Mouse (Mus musculus): ENCODE data around the gene Slc11a1. TPM values are rescaled to one million over a fixed set of nuclear protein-coding genes. Genes with fewer than 3 reads are reported as not detected.

Slc11a1 gene
- polyA plus RNA-seq, 1 experiment from 2014 or later, result 1.7 TPM

DNA sequence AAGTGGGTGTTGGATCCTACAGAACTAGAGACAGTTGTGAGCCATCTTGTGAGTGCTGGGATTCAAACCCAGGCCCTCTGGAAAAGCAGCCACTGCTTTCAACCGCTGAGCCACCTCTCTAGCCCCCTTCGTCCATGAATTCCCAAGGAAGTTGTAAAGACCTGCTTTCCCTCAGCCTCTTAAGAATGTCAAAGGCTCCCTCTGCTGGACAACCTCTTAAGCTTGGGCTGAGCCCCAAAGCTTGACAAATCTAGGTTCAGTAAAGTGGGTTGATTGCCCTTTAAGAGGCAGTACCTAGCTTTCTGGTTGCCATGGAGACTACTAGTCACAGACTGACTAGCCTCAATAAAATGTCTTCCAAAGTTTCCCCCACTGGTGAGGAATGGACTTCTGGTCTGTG lies 13.2 kb upstream of the Slc11a1 start, which contains the start of gene Catip:
Gene Catip (plus strand): TSS at position 297 of the 400 bp plus-strand sequence.
- no peak within 1 kb of the TSS for H3K27ac ChIP-seq
- peak; percentile 70; the same call in 1 of the 2 replicates for ATAC-seq (ENCODE audit: low FRiP score)
- H3K27me3 ChIP-seq, result no peaks in the 10 kb centered on the region
- H3K4me1 ChIP-seq, result peaks cover 3% of the 10 kb centered on the region
- no peak within 1 kb of the TSS for H3K4me3 ChIP-seq (replicated peaks)
- H3K9ac ChIP-seq, result no peak within 1 kb of the TSS
- H3K4me2 ChIP-seq, result no peak within 1 kb of the TSS
- H3K9me3 ChIP-seq, result no peaks in the 10 kb centered on the region
- no peaks in the 10 kb centered on the region for H3K36me3 ChIP-seq (replicated peaks)
- WGBS, result 0% methylated on average over 2 of the region's 2 CpGs

DNA sequence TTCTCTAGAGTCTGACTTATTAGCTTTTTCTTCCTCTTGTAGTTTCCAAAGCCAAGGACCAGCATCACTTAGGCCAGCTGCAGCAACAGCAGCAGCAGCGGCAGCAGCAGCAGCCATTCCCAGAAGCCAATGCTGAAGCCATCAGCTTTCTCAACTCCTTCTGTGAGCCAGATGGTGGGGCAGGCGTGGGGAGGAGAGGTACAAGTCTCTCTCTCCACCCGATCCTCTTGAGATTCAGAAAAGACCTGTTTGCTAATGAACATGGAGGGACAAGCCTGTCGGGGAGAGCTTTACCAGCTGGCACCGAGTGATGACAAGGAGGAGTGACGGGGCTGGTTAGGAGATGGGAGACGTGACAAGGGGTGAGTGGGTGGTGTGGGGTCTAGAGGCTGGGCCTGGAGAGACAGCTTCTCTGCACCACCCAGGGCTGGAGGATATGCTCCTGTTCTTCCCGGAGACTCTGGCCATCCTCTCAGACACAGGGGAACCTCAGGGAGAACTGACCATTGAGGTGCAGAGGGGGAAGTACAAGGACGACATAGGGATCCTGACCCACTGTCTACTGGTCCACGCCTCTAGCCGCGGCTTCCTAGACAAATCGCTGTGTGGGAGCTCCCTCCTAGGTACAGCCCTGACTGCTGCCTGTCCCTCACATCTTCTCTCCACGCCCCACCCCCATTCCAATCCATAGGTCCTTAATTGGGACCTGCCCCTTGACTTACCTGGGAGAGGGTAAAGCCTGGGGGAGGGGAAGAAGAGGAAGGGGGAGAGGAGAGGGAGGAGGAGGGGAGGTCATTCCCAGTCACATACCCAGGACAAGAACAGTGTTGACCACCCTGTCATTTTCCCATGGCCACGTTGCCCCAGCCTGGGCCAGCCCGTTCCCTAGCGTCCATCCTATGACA lies 12.4 kb upstream of the Slc11a1 start:
- 72% methylated on average over 17 of the region's 17 CpGs for WGBS
- H3K36me3 ChIP-seq (replicated peaks), result no peaks in the 10 kb centered on the region
- H3K4me2 ChIP-seq, result no peak overlapping the region
- H3K27me3 ChIP-seq, result peaks cover 6% of the 10 kb centered on the region
- ATAC-seq (ENCODE audit: low FRiP score), result no peak
- H3K9me3 ChIP-seq, result no peaks in the 10 kb centered on the region
- peaks cover 3% of the 10 kb centered on the region for H3K4me1 ChIP-seq
- H3K9ac ChIP-seq, result no peak overlapping the region
- no peak overlapping the region for H3K4me3 ChIP-seq (replicated peaks)
- H3K27ac ChIP-seq, result no peak overlapping the region

DNA sequence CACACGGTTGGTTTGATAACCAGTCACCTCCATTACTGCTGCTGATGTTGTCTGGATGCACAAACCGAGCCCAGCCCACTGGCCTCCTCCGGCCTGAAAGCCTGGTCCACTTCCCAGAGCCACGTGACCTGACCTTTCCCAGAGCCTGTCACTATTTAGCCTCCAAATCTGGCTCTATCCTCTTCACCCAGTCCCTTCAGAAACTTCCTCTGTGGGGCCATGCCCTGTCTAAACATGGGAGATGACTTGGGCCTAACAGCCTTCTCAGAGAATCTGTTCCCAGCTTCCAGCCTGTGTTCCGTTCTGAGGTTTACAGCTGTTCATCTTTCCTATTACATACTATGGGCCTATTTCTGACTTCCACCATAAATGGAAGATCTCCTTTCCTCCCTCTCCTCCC lies 11.6 kb upstream of the Slc11a1 start:
- Histone ChIP-seq H3K36me3 (replicated peaks) (no peaks in the 10 kb centered on the region), H3K27ac (no peak overlapping the region), H3K9ac (no peak overlapping the region), H3K27me3 (peaks cover 10% of the 10 kb centered on the region), H3K4me2 (no peak overlapping the region), H3K4me1 (peaks cover 9% of the 10 kb centered on the region), H3K4me3 (replicated peaks) (no peak overlapping the region), H3K9me3 (no peaks in the 10 kb centered on the region)
- ATAC-seq (ENCODE audit: low FRiP score), result no peak
- WGBS, result 77% methylated on average over 5 of the region's 5 CpGs

DNA sequence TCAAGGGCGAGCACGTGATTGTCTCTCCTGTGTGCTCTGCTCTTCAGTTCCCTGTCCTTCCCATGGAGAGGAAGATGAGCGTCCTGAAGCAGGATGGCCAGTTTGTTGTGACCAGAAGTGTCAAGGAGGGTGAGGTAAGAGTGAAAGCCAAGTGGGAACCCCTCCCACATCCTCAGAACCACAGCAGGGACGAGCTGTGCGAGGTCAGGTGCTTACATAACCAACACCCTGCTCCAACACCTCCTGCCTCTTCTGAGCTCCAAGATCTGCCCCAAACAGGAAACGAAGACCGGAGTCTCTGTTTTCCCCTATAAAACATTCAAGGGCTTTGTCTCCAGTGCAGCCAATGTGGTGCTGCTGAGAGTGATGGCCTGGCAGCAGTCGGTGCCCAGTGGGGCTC lies 10.7 kb upstream of the Slc11a1 start:
- peaks cover 9% of the 10 kb centered on the region for H3K4me1 ChIP-seq
- no peak overlapping the region for H3K9ac ChIP-seq
- 82% methylated on average over 8 of the region's 8 CpGs for WGBS
- H3K36me3 ChIP-seq (replicated peaks), result no peaks in the 10 kb centered on the region
- H3K4me3 ChIP-seq (replicated peaks), result no peak overlapping the region
- peaks cover 10% of the 10 kb centered on the region for H3K27me3 ChIP-seq
- no peak for ATAC-seq (ENCODE audit: low FRiP score)
- H3K27ac ChIP-seq, result no peak overlapping the region
- H3K4me2 ChIP-seq, result no peak overlapping the region
- H3K9me3 ChIP-seq, result no peaks in the 10 kb centered on the region

DNA sequence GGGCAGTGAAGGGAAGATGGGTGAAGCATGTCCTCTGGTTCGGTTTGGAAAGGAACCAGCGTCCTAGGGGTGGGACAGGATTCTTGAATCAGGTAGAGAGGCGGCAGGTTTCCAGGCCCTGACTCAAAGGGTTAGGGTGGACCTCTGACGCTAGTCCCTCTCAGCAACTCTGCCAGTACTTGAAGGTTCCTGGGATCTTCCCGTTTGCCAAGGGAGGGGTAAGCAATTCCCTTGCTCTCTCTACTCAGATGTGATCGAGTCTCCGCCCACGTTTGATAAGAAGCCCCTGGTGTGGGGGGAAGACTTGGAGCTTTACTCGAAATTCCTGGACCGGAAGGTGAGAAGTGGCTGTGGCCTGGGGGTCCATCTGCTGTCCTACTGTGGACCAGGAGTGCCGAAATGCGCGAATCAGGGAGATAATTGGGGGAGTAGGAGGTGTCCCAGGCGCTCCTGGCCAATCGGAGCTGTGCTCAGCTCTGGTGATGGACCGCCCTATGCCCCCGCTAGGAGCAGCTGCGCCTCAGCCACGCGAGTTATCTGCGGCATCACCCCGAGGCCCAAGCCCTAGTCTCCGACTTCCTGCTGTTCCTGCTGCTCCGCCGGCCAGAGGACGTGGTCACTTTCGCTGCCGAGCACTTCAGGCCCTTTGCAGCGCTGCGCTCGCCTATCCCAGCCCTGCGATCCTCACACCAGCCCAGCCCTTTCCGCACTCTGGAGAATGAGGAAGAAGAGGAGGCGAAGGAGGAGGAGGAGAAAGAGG lies 6.9 kb upstream of the Slc11a1 start:
- Histone ChIP-seq H3K27me3 (peaks cover 10% of the 10 kb centered on the region), H3K9ac (peak overlapping the region; percentile 44), H3K27ac (no peak overlapping the region), H3K4me1 (peaks cover 5% of the 10 kb centered on the region), H3K4me2 (peak overlapping the region; percentile 54), H3K9me3 (no peaks in the 10 kb centered on the region), H3K4me3 (replicated peaks) (peak overlapping the region; percentile 24), H3K36me3 (replicated peaks) (no peaks in the 10 kb centered on the region)
- ATAC-seq (ENCODE audit: low FRiP score), result 0 out of 2 replicates have a peak, but pooled peaks have one; percentile 20
- WGBS, result 22% methylated on average over 34 of the region's 34 CpGs

DNA sequence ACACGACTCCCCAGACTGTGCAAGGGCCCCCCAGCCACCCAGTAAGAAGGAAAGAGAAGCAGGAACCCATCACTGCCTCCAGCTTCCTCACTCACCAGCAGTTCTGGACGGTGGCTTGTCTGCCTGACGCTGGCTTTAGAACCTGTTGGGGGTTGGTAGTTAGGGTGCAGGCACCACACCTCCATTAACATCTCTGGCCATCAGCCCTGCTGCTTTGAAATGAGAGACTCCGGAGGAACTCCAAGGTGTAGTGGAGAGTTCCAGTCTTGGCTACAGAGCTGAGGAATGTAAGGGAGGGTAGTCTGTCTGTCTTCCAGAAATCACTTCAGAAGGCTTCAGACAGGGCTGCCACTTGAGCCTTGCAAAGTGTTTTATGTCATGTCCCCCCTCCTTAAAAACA lies 5.0 kb upstream of the Slc11a1 start:
- ATAC-seq (ENCODE audit: low FRiP score), result no peak
- 59% methylated on average over 4 of the region's 4 CpGs for WGBS

DNA sequence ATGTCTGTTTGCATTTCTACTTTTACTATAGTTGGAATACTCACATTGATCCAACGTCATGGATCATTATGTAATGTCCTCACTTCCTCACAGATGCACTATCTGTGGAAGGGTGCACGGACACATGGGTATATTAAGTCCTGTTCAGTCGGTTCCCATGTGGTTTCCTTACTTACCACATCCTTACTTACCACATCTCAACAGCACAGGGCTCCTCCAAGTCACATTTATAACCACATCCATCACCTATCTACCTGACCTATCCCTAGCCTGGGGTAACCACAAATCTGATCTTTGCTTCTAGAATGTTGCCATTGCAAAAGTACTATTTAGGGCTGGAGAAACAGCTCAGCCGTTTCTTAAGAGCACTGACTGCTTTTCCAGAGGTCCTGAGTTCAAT lies 1.6 kb upstream of the Slc11a1 start:
- ATAC-seq (ENCODE audit: low FRiP score), result no peak
- Histone ChIP-seq H3K4me3 (replicated peaks) (no peak overlapping the region), H3K27ac (no peak overlapping the region), H3K4me1 (peaks cover under 1% of the 10 kb centered on the region), H3K27me3 (no peaks in the 10 kb centered on the region), H3K9me3 (no peaks in the 10 kb centered on the region), H3K9ac (no peak overlapping the region), H3K36me3 (replicated peaks) (no peaks in the 10 kb centered on the region), H3K4me2 (no peak overlapping the region)
- WGBS, result 85% methylated on average over 4 of the region's 4 CpGs

More for the DNA sequence above, 5.0 kb upstream of the Slc11a1 start:
- no peak overlapping the region for H3K4me3 ChIP-seq (replicated peaks)
- H3K9me3 ChIP-seq, result no peaks in the 10 kb centered on the region
- peaks cover 10% of the 10 kb centered on the region for H3K27me3 ChIP-seq
- no peak overlapping the region for H3K27ac ChIP-seq
- no peak overlapping the region for H3K4me2 ChIP-seq
- no peaks in the 10 kb centered on the region for H3K36me3 ChIP-seq (replicated peaks)
- H3K4me1 ChIP-seq, result peaks cover 5% of the 10 kb centered on the region
- H3K9ac ChIP-seq, result no peak overlapping the region

DNA sequence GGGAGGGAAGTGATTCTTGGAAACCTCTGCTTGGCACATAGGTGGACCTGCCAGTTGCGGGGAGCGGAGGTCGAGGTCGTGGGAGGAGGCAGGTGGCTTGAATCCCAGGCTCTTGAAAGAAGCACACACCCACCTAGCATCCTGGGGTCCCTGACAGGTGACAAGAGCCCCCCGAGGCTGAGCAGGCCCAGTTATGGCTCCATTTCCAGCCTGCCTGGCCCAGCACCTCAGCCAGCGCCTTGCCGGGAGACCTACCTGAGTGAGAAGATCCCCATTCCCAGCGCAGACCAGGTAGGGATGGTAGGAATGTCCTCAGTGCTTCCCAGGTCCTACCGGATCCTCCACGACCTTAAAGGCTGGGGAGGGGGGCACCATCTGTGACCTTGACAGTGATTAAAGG lies 566 bp downstream of the Slc11a1 start:
- WGBS, result 79% methylated on average over 10 of the region's 10 CpGs
- Histone ChIP-seq H3K27ac (no peak overlapping the region), H3K4me3 (replicated peaks) (no peak overlapping the region), H3K9me3 (no peaks in the 10 kb centered on the region), H3K4me1 (no peaks in the 10 kb centered on the region), H3K4me2 (no peak overlapping the region), H3K9ac (no peak overlapping the region), H3K36me3 (replicated peaks) (no peaks in the 10 kb centered on the region), H3K27me3 (no peaks in the 10 kb centered on the region)
- no peak for ATAC-seq (ENCODE audit: low FRiP score)

DNA sequence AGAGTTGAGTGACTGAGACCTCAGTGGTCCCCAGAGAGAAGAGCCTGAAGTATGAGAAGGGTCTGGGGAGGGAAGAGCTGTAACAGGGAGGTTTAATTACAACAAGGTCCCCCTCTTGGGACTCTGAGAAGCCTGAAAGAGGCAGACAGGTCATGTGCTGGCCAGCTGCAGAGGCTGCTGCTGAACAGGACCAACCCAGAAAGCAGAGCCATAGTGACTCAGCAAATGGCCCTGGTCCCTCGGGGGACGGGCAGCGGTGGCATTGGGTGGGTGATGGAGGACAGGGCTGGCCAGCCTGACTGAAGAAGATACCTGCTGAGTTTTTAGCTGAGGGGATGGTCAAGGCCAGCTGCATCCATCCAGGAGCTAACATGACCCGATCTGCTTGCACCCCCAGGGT lies 1.4 kb downstream of the Slc11a1 start:
- 86% methylated on average over 4 of the region's 4 CpGs for WGBS
- H3K27ac ChIP-seq, result no peak overlapping the region
- H3K9me3 ChIP-seq, result no peaks in the 10 kb centered on the region
- no peaks in the 10 kb centered on the region for H3K36me3 ChIP-seq (replicated peaks)
- no peak overlapping the region for H3K9ac ChIP-seq
- H3K27me3 ChIP-seq, result no peaks in the 10 kb centered on the region
- no peak overlapping the region for H3K4me2 ChIP-seq
- no peaks in the 10 kb centered on the region for H3K4me1 ChIP-seq
- no peak for ATAC-seq (ENCODE audit: low FRiP score)
- no peak overlapping the region for H3K4me3 ChIP-seq (replicated peaks)

DNA sequence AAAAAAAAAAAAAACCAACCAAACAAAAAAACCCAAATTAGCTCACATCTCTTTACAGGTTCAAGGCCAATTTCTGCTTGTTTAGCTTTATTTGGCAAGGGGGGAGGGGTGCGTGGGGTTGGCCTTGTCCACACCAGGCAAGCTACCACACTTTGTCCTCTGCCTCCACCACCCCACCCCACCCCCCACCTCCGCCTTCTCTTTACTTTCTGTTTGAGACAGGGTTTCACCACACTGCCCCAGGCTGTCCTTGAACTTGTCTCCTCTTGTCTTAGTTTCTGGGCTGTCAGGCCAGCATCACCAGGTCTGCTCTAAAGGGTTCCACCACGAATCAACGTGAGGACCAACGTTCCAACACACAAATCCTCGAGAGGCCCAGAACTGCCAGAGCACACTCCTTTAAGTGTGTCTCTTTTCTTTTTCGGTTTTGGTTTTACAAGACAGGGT lies 4.1 kb downstream of the Slc11a1 start:
- no peaks in the 10 kb centered on the region for H3K9me3 ChIP-seq
- 89% methylated on average over 7 of the region's 7 CpGs for WGBS
- no peak for ATAC-seq (ENCODE audit: low FRiP score)

DNA sequence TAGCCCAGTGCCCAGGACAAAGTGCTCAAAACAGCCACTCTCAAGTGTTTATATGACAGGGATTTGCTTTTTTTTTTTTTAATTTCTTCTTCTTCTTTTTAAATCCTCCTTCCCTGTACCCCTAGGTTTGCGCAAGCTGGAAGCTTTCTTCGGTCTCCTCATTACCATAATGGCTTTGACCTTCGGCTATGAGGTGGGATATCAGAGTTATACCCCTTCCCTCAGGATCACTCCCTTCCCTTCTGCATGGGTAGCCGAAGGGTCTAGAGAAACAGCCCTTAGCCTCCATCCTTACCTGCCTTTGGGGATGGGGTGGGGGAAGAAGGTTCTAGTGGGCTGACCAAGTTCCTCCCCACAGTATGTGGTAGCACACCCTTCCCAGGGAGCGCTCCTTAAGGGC lies 5.5 kb downstream of the Slc11a1 start:
- Histone ChIP-seq H3K4me3 (replicated peaks) (no peak overlapping the region), H3K9me3 (no peaks in the 10 kb centered on the region), H3K9ac (no peak overlapping the region), H3K36me3 (replicated peaks) (no peaks in the 10 kb centered on the region), H3K4me1 (no peaks in the 10 kb centered on the region), H3K4me2 (no peak overlapping the region), H3K27ac (no peak overlapping the region), H3K27me3 (no peaks in the 10 kb centered on the region)
- ATAC-seq (ENCODE audit: low FRiP score), result no peak
- 88% methylated on average over 5 of the region's 5 CpGs for WGBS

More for the DNA sequence above, 4.1 kb downstream of the Slc11a1 start:
- H3K4me1 ChIP-seq, result no peaks in the 10 kb centered on the region
- no peak overlapping the region for H3K4me3 ChIP-seq (replicated peaks)
- H3K4me2 ChIP-seq, result no peak overlapping the region
- no peaks in the 10 kb centered on the region for H3K36me3 ChIP-seq (replicated peaks)
- H3K27me3 ChIP-seq, result no peaks in the 10 kb centered on the region
- H3K27ac ChIP-seq, result no peak overlapping the region
- H3K9ac ChIP-seq, result no peak overlapping the region

DNA sequence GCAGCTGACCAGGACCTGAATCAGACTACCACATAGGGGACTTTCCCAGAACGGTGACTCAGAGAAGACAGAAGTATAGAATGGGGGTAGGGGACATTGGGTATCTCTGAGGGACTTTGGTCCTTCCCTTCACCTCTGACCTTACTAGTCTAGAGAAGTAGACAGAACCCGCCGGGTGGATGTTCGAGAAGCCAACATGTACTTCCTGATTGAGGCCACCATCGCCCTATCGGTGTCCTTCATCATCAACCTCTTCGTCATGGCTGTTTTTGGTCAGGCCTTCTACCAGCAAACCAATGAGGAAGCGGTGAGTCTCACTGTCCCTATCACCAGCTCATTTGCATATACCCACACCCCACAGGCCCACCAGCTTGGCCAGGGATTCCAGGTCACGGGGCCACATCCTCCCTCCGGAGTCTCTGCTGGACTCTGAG lies 6.6 kb downstream of the Slc11a1 start:
- H3K4me3 ChIP-seq (replicated peaks), result no peak overlapping the region
- no peaks in the 10 kb centered on the region for H3K9me3 ChIP-seq
- 92% methylated on average over 10 of the region's 10 CpGs for WGBS
- H3K4me2 ChIP-seq, result no peak overlapping the region
- no peaks in the 10 kb centered on the region for H3K27me3 ChIP-seq
- H3K27ac ChIP-seq, result no peak overlapping the region
- H3K36me3 ChIP-seq (replicated peaks), result no peaks in the 10 kb centered on the region
- H3K9ac ChIP-seq, result no peak overlapping the region
- ATAC-seq (ENCODE audit: low FRiP score), result no peak
- no peaks in the 10 kb centered on the region for H3K4me1 ChIP-seq

Measured in forebrain, embryonic 12.5 days (tissue).